Mouse (Mus musculus): Measurements from ENCODE around the gene Tsks.

- TF ChIP-seq CTCF (IDR thresholded peaks at IDR 0.05; ENCODE audit: control insufficient read depth, insufficient read depth, low read length) = no peak
- TF ChIP-seq POLR2A (IDR thresholded peaks at IDR 0.05; ENCODE audit: borderline replicate concordance, control insufficient read depth, low read depth, low read length) = no peak
Measured at GRCm38 (mm10) chr7:45005321-45005992, 62.5 kb downstream of the Tsks start.

Data from bone marrow, adult 2 months (tissue).